Mouse (Mus musculus) C2C12 (cell line): ENCODE measurements around the gene Pde6b. TPM values are rescaled to one million over a fixed set of nuclear protein-coding genes. Genes with fewer than 3 reads are reported as not detected.

Source experiments
- H3K27me3 ChIP-seq: one replicate; pipeline ENCODE4 v1.6.1; 2011; ENCODE audit not compliant: control insufficient read depth, insufficient read depth, insufficient read length
- H3K36me3 ChIP-seq: one replicate; pipeline ENCODE4 v1.6.1; 2011; ENCODE audit not compliant: control insufficient read depth, insufficient read depth
- H3K4me3 ChIP-seq: one replicate; pipeline ENCODE4 v1.5.1; 2011; ENCODE audit warnings: mild to moderate bottlenecking, control low read depth; ENCODE audit not compliant: poor library complexity, insufficient read depth, severe bottlenecking
- H3K79me2 ChIP-seq: one replicate; pipeline ENCODE4 v1.6.1; 2011; ENCODE audit not compliant: control insufficient read depth, insufficient read depth
- H3K79me3 ChIP-seq: one replicate; pipeline ENCODE4 v1.6.1; 2011; ENCODE audit warnings: low read depth, control low read depth
- H3ac ChIP-seq: one replicate; pipeline ENCODE3; 2011; ENCODE audit warnings: low read depth; ENCODE audit not compliant: control insufficient read depth, insufficient read length
- CEBPB ChIP-seq: IDR thresholded peaks from one replicate; pipeline ENCODE4 v1.6.1; 2011; ENCODE audit warnings: low read depth, mild to moderate bottlenecking, control low read depth, moderate library complexity
- CTCF ChIP-seq: IDR thresholded peaks from one replicate; pipeline ENCODE4 v1.5.1; 2011; ENCODE audit not compliant: control insufficient read depth, insufficient read depth, insufficient read length
- FOSL1 ChIP-seq: IDR thresholded peaks from one replicate; pipeline ENCODE4 v1.8.0; 2011; ENCODE audit warnings: mild to moderate bottlenecking, low read length; ENCODE audit not compliant: poor library complexity, insufficient read depth, severe bottlenecking
- MAX ChIP-seq: IDR thresholded peaks from one replicate; pipeline ENCODE4 v1.6.1; 2011; ENCODE audit warnings: mild to moderate bottlenecking, control low read depth
- MYOD1 ChIP-seq: IDR thresholded peaks from one replicate; pipeline ENCODE4 v1.6.1; 2011; ENCODE audit warnings: low read depth; ENCODE audit not compliant: control insufficient read depth, insufficient read length
- MYOG ChIP-seq: IDR thresholded peaks from one replicate; pipeline ENCODE4 v1.6.1; 2011; ENCODE audit not compliant: control insufficient read depth, insufficient read length; ENCODE audit errors: extremely low read depth
- USF1 ChIP-seq: IDR thresholded peaks from one replicate; pipeline ENCODE4 v1.6.1; 2011; ENCODE audit warnings: low read depth, mild to moderate bottlenecking, control low read depth, moderate library complexity
- polyA plus RNA-seq: library from polyadenylated mRNA; unstranded; fragments of >200 nt; fragmentation: generic; extraction: Trizol; gene quantifications from one replicate; pipeline ENCODE4 v1.2.1, GENCODE M21; 2012; ENCODE audit warnings: missing spikeins

The Pde6b gene
- polyA plus RNA-seq, 1 experiment: 0.01 TPM

DNA sequence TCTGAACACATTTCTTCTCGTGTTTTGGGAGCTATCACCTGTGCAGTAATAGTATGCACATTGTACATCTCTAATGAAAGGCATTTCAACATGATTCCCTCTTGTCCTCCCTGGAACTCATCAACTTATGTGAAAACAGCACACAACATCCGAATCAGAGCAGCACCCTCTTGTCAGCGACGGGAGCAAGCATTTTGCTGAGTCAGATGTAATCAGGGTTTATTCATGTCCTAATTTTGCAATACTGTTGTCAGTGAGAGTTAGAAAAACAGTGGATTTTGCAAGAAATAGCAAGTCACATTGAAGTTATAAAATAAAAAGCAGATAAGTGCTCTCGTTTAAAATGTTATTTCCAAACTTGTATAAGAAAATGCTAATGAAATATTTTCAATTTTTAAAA lies 14.1 kb upstream of the Pde6b start:
- Histone ChIP-seq H3K36me3 (no peaks in the 10 kb centered on the region), H3ac (no peak overlapping the region), H3K27me3 (peaks cover 8% of the 10 kb centered on the region), H3K4me3 (no peak overlapping the region), H3K79me2 (no peaks in the 10 kb centered on the region), H3K79me3 (no peaks in the 10 kb centered on the region)
- TF ChIP-seq MAX: no peak
- no peak for TF ChIP-seq FOSL1
- no peak for TF ChIP-seq MYOG
- no peak for TF ChIP-seq MYOD1
- no peak for TF ChIP-seq CTCF
- no peak for TF ChIP-seq USF1
- TF ChIP-seq CEBPB: no peak

DNA sequence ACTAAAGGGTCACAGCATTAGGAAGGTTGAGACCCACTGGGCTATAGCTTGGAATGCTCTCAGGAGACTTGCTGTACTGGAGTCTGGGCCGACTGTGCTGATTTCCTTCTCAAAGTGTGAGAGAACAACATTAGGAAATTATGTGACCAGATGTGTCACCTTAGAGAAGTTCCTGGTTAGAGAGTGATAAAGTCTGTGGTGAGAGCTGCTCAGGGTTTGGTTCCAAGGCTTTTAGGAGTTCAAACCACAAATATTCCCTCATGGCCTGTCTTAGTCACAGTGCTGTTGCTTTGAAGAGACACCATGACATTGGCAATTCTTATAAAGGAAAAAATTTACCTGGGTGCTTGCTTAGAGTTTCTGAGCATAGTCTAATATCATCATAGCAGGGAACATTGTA lies 12.1 kb upstream of the Pde6b start:
- H3K36me3 ChIP-seq: no peaks in the 10 kb centered on the region
- H3K27me3 ChIP-seq: no peaks in the 10 kb centered on the region
- H3K79me2 ChIP-seq: no peaks in the 10 kb centered on the region
- H3K79me3 ChIP-seq: no peaks in the 10 kb centered on the region
- TF ChIP-seq MAX (no peak), USF1 (no peak), MYOD1 (no peak)
- H3K4me3 ChIP-seq: no peak overlapping the region
- no peak overlapping the region for H3ac ChIP-seq

DNA sequence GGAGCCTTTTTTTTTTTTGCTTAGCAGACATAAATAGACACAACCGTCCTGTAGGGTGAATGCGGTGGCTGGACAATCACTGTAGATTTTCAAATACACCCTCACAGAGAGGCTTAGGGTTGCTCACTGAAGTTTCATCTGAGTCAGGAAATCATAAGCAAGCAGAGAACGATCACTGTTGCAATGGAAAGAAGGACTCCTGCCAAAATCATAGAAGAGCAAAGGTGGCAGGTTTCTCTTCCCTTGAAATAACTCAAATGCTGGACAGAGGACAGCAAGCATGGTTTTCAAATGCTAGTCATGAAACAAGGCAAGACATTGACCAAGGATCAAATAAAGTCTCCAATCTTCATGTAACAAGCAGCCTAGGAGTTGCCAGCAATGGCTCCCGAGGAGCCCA lies 9.8 kb upstream of the Pde6b start:
- no peaks in the 10 kb centered on the region for H3K79me3 ChIP-seq
- H3K27me3 ChIP-seq: no peaks in the 10 kb centered on the region
- no peaks in the 10 kb centered on the region for H3K36me3 ChIP-seq
- H3K79me2 ChIP-seq: no peaks in the 10 kb centered on the region
- H3ac ChIP-seq: no peak overlapping the region
- no peak for TF ChIP-seq CTCF
- TF ChIP-seq MYOG: no peak
- no peak for TF ChIP-seq USF1
- H3K4me3 ChIP-seq: no peak overlapping the region

DNA sequence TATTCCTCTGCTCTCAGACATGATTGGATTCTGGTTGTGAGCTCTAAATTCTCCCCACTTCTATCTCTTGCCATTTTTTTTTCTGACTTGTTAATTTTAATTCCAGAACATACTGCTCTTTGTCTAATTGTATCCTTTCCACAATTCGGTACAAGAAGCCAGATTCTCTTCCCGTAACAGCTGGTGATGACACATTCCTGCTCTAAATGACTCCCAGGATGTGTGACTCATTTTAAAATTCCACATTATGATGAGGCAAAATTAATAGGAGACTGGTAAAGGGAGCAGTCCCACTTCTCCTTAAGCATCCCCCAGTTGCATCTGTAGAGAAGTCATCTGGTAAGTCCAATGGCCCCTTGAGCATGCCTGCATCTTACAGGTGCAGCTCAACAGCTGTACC lies 2.6 kb upstream of the Pde6b start:
- Histone ChIP-seq H3K79me3 (no peaks in the 10 kb centered on the region), H3ac (no peak overlapping the region), H3K36me3 (no peaks in the 10 kb centered on the region), H3K79me2 (no peaks in the 10 kb centered on the region), H3K27me3 (no peaks in the 10 kb centered on the region), H3K4me3 (no peak overlapping the region)
- TF ChIP-seq CEBPB (peak; percentile 14), MYOD1 (peak; percentile 69), FOSL1 (peak; percentile 74), MAX (no peak), CTCF (no peak), MYOG (no peak), USF1 (no peak)

DNA sequence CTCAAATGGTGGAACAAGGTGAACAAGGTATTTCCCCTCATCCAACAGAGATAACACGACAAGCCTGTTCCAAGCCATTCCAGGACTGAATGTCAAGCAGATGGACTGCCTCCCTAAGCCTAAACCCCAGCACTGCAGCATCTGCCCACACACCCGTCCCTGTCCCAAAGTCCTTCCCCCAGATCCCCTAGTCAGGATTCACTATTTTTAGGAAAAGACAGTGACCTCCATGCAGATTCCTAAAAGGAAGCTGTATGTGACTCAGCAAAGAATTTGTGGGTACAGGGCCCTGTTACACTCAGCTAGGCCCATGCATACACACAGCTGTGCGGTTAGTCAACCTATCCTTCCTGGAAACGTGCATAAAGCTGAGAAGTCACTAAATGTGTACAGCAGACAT lies 1.7 kb upstream of the Pde6b start:
- Histone ChIP-seq H3K79me3 (no peaks in the 10 kb centered on the region), H3K4me3 (no peak overlapping the region), H3K36me3 (no peaks in the 10 kb centered on the region), H3K79me2 (no peaks in the 10 kb centered on the region), H3K27me3 (no peaks in the 10 kb centered on the region), H3ac (no peak overlapping the region)
- no peak for TF ChIP-seq USF1
- TF ChIP-seq CEBPB: no peak
- no peak for TF ChIP-seq FOSL1
- TF ChIP-seq MYOG: no peak
- TF ChIP-seq CTCF: no peak
- no peak for TF ChIP-seq MAX
- no peak for TF ChIP-seq MYOD1

DNA sequence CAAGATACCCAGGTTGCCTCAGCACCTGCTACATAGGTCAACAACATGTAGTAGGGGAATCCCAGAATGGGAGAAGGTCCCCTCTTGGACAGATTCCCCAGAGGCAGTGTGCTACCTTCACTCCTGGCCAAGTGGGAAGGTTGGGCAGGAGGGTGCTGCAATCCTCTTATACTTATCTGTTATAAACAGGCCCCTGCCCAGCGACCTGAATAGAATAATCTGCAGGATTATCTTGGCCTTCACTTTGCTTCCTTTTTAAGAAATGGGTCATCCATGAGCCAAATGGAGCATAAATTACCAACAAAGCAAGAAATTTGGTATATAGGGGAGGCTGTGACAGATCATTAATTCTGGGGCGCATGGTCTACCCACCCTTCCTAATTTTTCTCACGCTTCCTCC lies 1.6 kb downstream of the Pde6b start:
- H3K79me2 ChIP-seq: no peaks in the 10 kb centered on the region
- H3K4me3 ChIP-seq: no peak overlapping the region
- no peaks in the 10 kb centered on the region for H3K36me3 ChIP-seq
- TF ChIP-seq CTCF (no peak), CEBPB (no peak), MYOD1 (no peak)
- H3ac ChIP-seq: no peak overlapping the region
- H3K27me3 ChIP-seq: no peaks in the 10 kb centered on the region
- no peaks in the 10 kb centered on the region for H3K79me3 ChIP-seq
